Mouse (Mus musculus): ENCODE data around the gene Bcdin3d. TPM values are rescaled to one million over a fixed set of nuclear protein-coding genes. Genes with fewer than 3 reads are reported as not detected.
A peak's percentile ranks its signal among the peaks of the same experiment; 100 is the strongest.

The Bcdin3d gene
- polyA plus RNA-seq, 1 experiment from 2014 or later, result 12.6 TPM

- 93% methylated on average over 10 of the region's 10 CpGs for WGBS
- Histone ChIP-seq H3K36me3 (ENCODE audit: control insufficient read depth, insufficient read depth) (peaks cover 21% of the 10 kb centered on the region; the same call in 1 of the 2 replicates), H3K27ac (ENCODE audit: low read depth, low read length) (no peak overlapping the region), H3K27me3 (replicated peaks; ENCODE audit: control insufficient read depth, insufficient read depth, low read length) (no peaks in the 10 kb centered on the region), H3K4me3 (ENCODE audit: low read depth, low read length) (no peak overlapping the region), H3K9ac (ENCODE audit: low read depth, low read length) (no peak overlapping the region), H3K4me2 (replicated peaks; ENCODE audit: low read depth) (no peak overlapping the region), H3K9me3 (ENCODE audit: control insufficient read depth) (no peaks in the 10 kb centered on the region), H3K4me1 (replicated peaks; ENCODE audit: control insufficient read depth, insufficient read depth, low read length) (peaks cover 3% of the 10 kb centered on the region; the same call in 1 of the 2 replicates)
- TF ChIP-seq CTCF (IDR thresholded peaks at IDR 0.05; ENCODE audit: low read depth), result no peak
- ATAC-seq, result no peak
Measured at GRCm38 (mm10) chr15:99423131-99423530, 51.4 kb downstream of the Bcdin3d start.

GRCm38 (mm10) chr15:99422551-99422950, 52.0 kb downstream of the Bcdin3d start:
- peaks cover 15% of the 10 kb centered on the region; the same call in 1 of the 2 replicates for H3K36me3 ChIP-seq (ENCODE audit: control insufficient read depth, insufficient read depth)
- no peak overlapping the region for H3K4me3 ChIP-seq (ENCODE audit: low read depth, low read length)
- H3K9ac ChIP-seq (ENCODE audit: low read depth, low read length), result no peak overlapping the region
- peaks cover 3% of the 10 kb centered on the region; the same call in 1 of the 2 replicates for H3K4me1 ChIP-seq (replicated peaks; ENCODE audit: control insufficient read depth, insufficient read depth, low read length)
- ATAC-seq, result no peak
- H3K27ac ChIP-seq (ENCODE audit: low read depth, low read length), result no peak overlapping the region
- H3K4me2 ChIP-seq (replicated peaks; ENCODE audit: low read depth), result no peak overlapping the region
- no peaks in the 10 kb centered on the region for H3K27me3 ChIP-seq (replicated peaks; ENCODE audit: control insufficient read depth, insufficient read depth, low read length)
- 93% methylated on average over 23 of the region's 23 CpGs for WGBS
- no peaks in the 10 kb centered on the region for H3K9me3 ChIP-seq (ENCODE audit: control insufficient read depth)
- TF ChIP-seq CTCF (IDR thresholded peaks at IDR 0.05; ENCODE audit: low read depth), result no peak

GRCm38 (mm10) chr15:99421676-99422075, 52.9 kb downstream of the Bcdin3d start:
- H3K4me1 ChIP-seq (replicated peaks; ENCODE audit: control insufficient read depth, insufficient read depth, low read length), result peaks cover 3% of the 10 kb centered on the region; the same call in 1 of the 2 replicates
- no peak for ATAC-seq
- WGBS, result 78% methylated on average over 8 of the region's 8 CpGs
- H3K4me2 ChIP-seq (replicated peaks; ENCODE audit: low read depth), result no peak overlapping the region
- TF ChIP-seq CTCF (IDR thresholded peaks at IDR 0.05; ENCODE audit: low read depth), result no peak
- H3K4me3 ChIP-seq (ENCODE audit: low read depth, low read length), result no peak overlapping the region
- H3K36me3 ChIP-seq (ENCODE audit: control insufficient read depth, insufficient read depth), result peaks cover 9% of the 10 kb centered on the region; the same call in 1 of the 2 replicates
- H3K9ac ChIP-seq (ENCODE audit: low read depth, low read length), result no peak overlapping the region
- no peak overlapping the region; the same call in 1 of the 2 replicates for H3K27ac ChIP-seq (ENCODE audit: low read depth, low read length)
- H3K27me3 ChIP-seq (replicated peaks; ENCODE audit: control insufficient read depth, insufficient read depth, low read length), result no peaks in the 10 kb centered on the region
- no peaks in the 10 kb centered on the region for H3K9me3 ChIP-seq (ENCODE audit: control insufficient read depth)

DNA sequence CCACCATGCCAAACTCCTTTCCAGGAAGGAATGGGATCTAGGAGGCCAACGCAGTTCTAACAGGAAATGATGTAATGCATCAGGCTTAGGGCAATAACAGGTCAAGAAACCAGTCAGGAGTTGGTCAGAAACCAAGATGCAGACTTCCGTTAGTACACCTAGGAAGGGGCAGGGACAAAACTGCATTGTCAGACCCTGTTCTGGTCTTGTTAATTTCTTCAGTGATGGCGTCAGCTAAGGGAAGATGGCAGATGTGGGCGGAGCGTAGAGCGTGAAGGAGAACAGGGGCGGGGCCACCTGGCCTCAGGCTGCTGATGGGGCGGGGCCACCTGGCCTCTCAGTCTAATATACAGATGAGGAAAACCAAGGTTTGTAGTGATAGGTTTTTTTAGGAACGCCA, 53.4 kb downstream of the Bcdin3d start:
- H3K27me3 ChIP-seq (replicated peaks; ENCODE audit: control insufficient read depth, insufficient read depth, low read length), result no peaks in the 10 kb centered on the region
- no peaks in the 10 kb centered on the region for H3K9me3 ChIP-seq (ENCODE audit: control insufficient read depth)
- WGBS, result 68% methylated on average over 9 of the region's 9 CpGs
- H3K4me3 ChIP-seq (ENCODE audit: low read depth, low read length), result no peak overlapping the region
- no peak for ATAC-seq
- H3K36me3 ChIP-seq (ENCODE audit: control insufficient read depth, insufficient read depth), result peaks cover 9% of the 10 kb centered on the region; the same call in 1 of the 2 replicates
- no peak overlapping the region for H3K9ac ChIP-seq (ENCODE audit: low read depth, low read length)
- H3K4me2 ChIP-seq (replicated peaks; ENCODE audit: low read depth), result peak overlapping the region; percentile 48
- TF ChIP-seq CTCF (IDR thresholded peaks at IDR 0.05; ENCODE audit: low read depth), result no peak
- H3K27ac ChIP-seq (ENCODE audit: low read depth, low read length), result peak overlapping the region; percentile 54
- H3K4me1 ChIP-seq (replicated peaks; ENCODE audit: control insufficient read depth, insufficient read depth, low read length), result peaks cover 3% of the 10 kb centered on the region; the same call in 1 of the 2 replicates

GRCm38 (mm10) chr15:99420521-99421014, 54.0 kb downstream of the Bcdin3d start:
- ATAC-seq, result no peak

DNA sequence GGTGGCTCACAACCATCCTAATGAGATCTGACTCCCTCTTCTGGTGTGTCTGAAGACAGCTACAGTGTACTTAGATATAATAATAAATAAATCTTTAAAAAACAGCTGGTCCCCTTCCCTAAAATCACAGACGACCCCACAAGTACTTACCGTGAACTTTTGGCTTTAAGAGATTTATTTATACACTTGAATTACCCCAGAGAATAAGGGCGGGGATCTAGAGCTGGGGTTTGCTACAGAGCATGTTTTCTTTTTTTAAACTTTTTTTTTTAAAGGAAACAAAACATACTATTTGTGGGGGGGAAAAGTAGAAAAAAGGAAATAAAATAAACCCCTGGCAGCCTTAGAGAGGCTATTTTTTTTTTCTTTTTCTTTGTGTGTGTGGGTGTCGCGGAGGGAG, 54.4 kb downstream of the Bcdin3d start:
- H3K9ac ChIP-seq (ENCODE audit: low read depth, low read length), result no peak overlapping the region
- peak overlapping the region; percentile 54; the same call in 1 of the 2 replicates for H3K27ac ChIP-seq (ENCODE audit: low read depth, low read length)
- H3K4me3 ChIP-seq (ENCODE audit: low read depth, low read length), result no peak overlapping the region
- 0 out of 2 replicates have a peak, but pooled peaks have one; percentile 6 for TF ChIP-seq CTCF (IDR thresholded peaks at IDR 0.05; ENCODE audit: low read depth)
- 41% methylated on average over 5 of the region's 5 CpGs for WGBS
- ATAC-seq, result no peak
- no peaks in the 10 kb centered on the region for H3K9me3 ChIP-seq (ENCODE audit: control insufficient read depth)
- H3K4me2 ChIP-seq (replicated peaks; ENCODE audit: low read depth), result peak overlapping the region; percentile 48
- H3K27me3 ChIP-seq (replicated peaks; ENCODE audit: control insufficient read depth, insufficient read depth, low read length), result no peaks in the 10 kb centered on the region
- peaks cover 9% of the 10 kb centered on the region; the same call in 1 of the 2 replicates for H3K36me3 ChIP-seq (ENCODE audit: control insufficient read depth, insufficient read depth)
- H3K4me1 ChIP-seq (replicated peaks; ENCODE audit: control insufficient read depth, insufficient read depth, low read length), result peaks cover 3% of the 10 kb centered on the region; the same call in 1 of the 2 replicates

More at GRCm38 (mm10) chr15:99420521-99421014, 54.0 kb downstream of the Bcdin3d start:
- H3K27ac ChIP-seq (ENCODE audit: low read depth, low read length), result peak overlapping the region; percentile 54
- no peak overlapping the region for H3K4me3 ChIP-seq (ENCODE audit: low read depth, low read length)
- peaks cover 9% of the 10 kb centered on the region; the same call in 1 of the 2 replicates for H3K36me3 ChIP-seq (ENCODE audit: control insufficient read depth, insufficient read depth)
- 24% methylated on average over 12 of the region's 12 CpGs for WGBS
- H3K27me3 ChIP-seq (replicated peaks; ENCODE audit: control insufficient read depth, insufficient read depth, low read length), result no peaks in the 10 kb centered on the region
- H3K4me2 ChIP-seq (replicated peaks; ENCODE audit: low read depth), result peak overlapping the region; percentile 48
- no peak for TF ChIP-seq CTCF (IDR thresholded peaks at IDR 0.05; ENCODE audit: low read depth)
- no peak overlapping the region; the same call in 1 of the 2 replicates for H3K9ac ChIP-seq (ENCODE audit: low read depth, low read length)
- H3K9me3 ChIP-seq (ENCODE audit: control insufficient read depth), result no peaks in the 10 kb centered on the region
- H3K4me1 ChIP-seq (replicated peaks; ENCODE audit: control insufficient read depth, insufficient read depth, low read length), result peaks cover 3% of the 10 kb centered on the region; the same call in 1 of the 2 replicates

Other genes with a start within 250 kb of the Bcdin3d start
- 0.20 and 0.48 TPM in 2 replicates for gene Kcnh3, start 249.9 kb downstream of the Bcdin3d start, polyA plus RNA-seq (2015; fragmentation: Nextera tagmentation; extraction: Ambion mirVana)
- 86.8 and 92.0 TPM in 2 replicates for gene Mcrs1, start 222.8 kb downstream of the Bcdin3d start, polyA plus RNA-seq (2015; fragmentation: Nextera tagmentation; extraction: Ambion mirVana)
- 10.8 and 12.7 TPM in 2 replicates for gene Prpf40b, start 179.6 kb downstream of the Bcdin3d start, polyA plus RNA-seq (2015; fragmentation: Nextera tagmentation; extraction: Ambion mirVana)
- not detected in 2 replicates for gene Fam186b, start 178.8 kb downstream of the Bcdin3d start, polyA plus RNA-seq (2015; fragmentation: Nextera tagmentation; extraction: Ambion mirVana)
- 5.6 and 5.9 TPM in 2 replicates for gene Fmnl3, start 104.2 kb downstream of the Bcdin3d start, polyA plus RNA-seq (2015; fragmentation: Nextera tagmentation; extraction: Ambion mirVana)
- 1,126 and 1,190 TPM in 2 replicates for gene Tmbim6, start 81.8 kb downstream of the Bcdin3d start, polyA plus RNA-seq (2015; fragmentation: Nextera tagmentation; extraction: Ambion mirVana)
- 1.8 and 2.1 TPM in 2 replicates for gene Nckap5l, start 17.0 kb downstream of the Bcdin3d start, polyA plus RNA-seq (2015; fragmentation: Nextera tagmentation; extraction: Ambion mirVana)
- gene Faim2, start 53.4 kb upstream of the Bcdin3d start, polyA plus RNA-seq (2015; fragmentation: Nextera tagmentation; extraction: Ambion mirVana), result 1.5 and 1.6 TPM in 2 replicates
- not detected in 2 replicates for gene Aqp2, start 104.3 kb upstream of the Bcdin3d start, polyA plus RNA-seq (2015; fragmentation: Nextera tagmentation; extraction: Ambion mirVana)
- gene Aqp5, start 116.1 kb upstream of the Bcdin3d start, polyA plus RNA-seq (2015; fragmentation: Nextera tagmentation; extraction: Ambion mirVana), result 0.14 TPM in 1 of 2 replicates, not detected in the other
- not detected in 2 replicates for gene Aqp6, start 126.7 kb upstream of the Bcdin3d start, polyA plus RNA-seq (2015; fragmentation: Nextera tagmentation; extraction: Ambion mirVana)
- gene Racgap1, start 176.9 kb upstream of the Bcdin3d start, polyA plus RNA-seq (2015; fragmentation: Nextera tagmentation; extraction: Ambion mirVana), result 23.2 and 25.7 TPM in 2 replicates
- gene Asic1, start 195.6 kb upstream of the Bcdin3d start, polyA plus RNA-seq (2015; fragmentation: Nextera tagmentation; extraction: Ambion mirVana), result 1.4 and 2.1 TPM in 2 replicates
- 13.2 and 13.3 TPM in 2 replicates for gene Smarcd1, start 227.4 kb upstream of the Bcdin3d start, polyA plus RNA-seq (2015; fragmentation: Nextera tagmentation; extraction: Ambion mirVana)
- gene Gm17349, start 230.8 kb upstream of the Bcdin3d start, polyA plus RNA-seq (2015; fragmentation: Nextera tagmentation; extraction: Ambion mirVana), result 1.2 and 3.0 TPM in 2 replicates
- 124 and 136 TPM in 2 replicates for gene Gpd1, start 242.8 kb upstream of the Bcdin3d start, polyA plus RNA-seq (2015; fragmentation: Nextera tagmentation; extraction: Ambion mirVana)